Mouse (Mus musculus) heart, adult 2 months (tissue): Measurements from ENCODE around the gene Fer. TPM values are rescaled to one million over a fixed set of nuclear protein-coding genes. Genes with fewer than 3 reads are reported as not detected.

Experiments used
- DNase-seq, 2 experiments: peaks; one replicate each; pipeline ENCODE4 v3.0.0; 2021
- H3K27ac ChIP-seq: fragments of 200-600 bp; 2 replicates; pipeline ENCODE4 v1.8.1; 2022
- H3K27me3 ChIP-seq: fragments of 200-500 bp; 2 replicates; pipeline ENCODE4 v1.6.1; 2012; ENCODE audit warnings: mild to moderate bottlenecking, low read length, inconsistent platforms, mixed read lengths; ENCODE audit not compliant: control insufficient read depth, insufficient read depth
- H3K36me3 ChIP-seq: fragments of 200-500 bp; 2 replicates; pipeline ENCODE4 v1.6.1; 2012; ENCODE audit warnings: low read length, inconsistent platforms; ENCODE audit not compliant: control insufficient read depth, insufficient read depth
- H3K4me1 ChIP-seq: fragments of 200-500 bp; 2 replicates; pipeline ENCODE4 v1.6.1; 2011; ENCODE audit warnings: low read length; ENCODE audit not compliant: control insufficient read depth, insufficient read depth
- H3K4me3 ChIP-seq: fragments of 200-600 bp; 2 replicates; pipeline ENCODE4 v1.8.1; 2022
- H3K79me2 ChIP-seq: fragments of 200-500 bp; replicated peaks from 2 replicates; pipeline ENCODE4 v1.6.1; 2012; ENCODE audit warnings: mild to moderate bottlenecking, inconsistent platforms, low read length, moderate library complexity, mixed read lengths; ENCODE audit not compliant: control insufficient read depth, insufficient read depth
- H3K9ac ChIP-seq: fragments of 200-500 bp; 2 replicates; pipeline ENCODE4 v1.6.1; 2012; ENCODE audit warnings: low read depth, mild to moderate bottlenecking, control low read depth, inconsistent platforms, low read length, mixed read lengths
- CTCF ChIP-seq: fragments of 200-600 bp; IDR thresholded peaks from 2 replicates; pipeline ENCODE4 v1.8.1; 2022; ENCODE audit warnings: antibody characterized with exemption, mild to moderate bottlenecking, moderate library complexity
- EP300 ChIP-seq: fragments of 200-500 bp; IDR thresholded peaks from 2 replicates; pipeline ENCODE4 v1.6.1; 2011; ENCODE audit warnings: low read depth, low read length, control low read depth; ENCODE audit not compliant: insufficient read depth
- POLR2A ChIP-seq: fragments of 200-500 bp; IDR thresholded peaks from 2 replicates; pipeline ENCODE4 v1.6.1; 2011; ENCODE audit warnings: mild to moderate bottlenecking, low read depth, low read length, control low read depth; ENCODE audit not compliant: insufficient read depth
- WGBS: fragments of 180-500 bp; shearing (Covaris S2); methylation state at CpG from one replicate; pipeline ENCODE4 v1.1.7; 2018; 5-methylcytosine and 5-hydroxymethylcytosine counted together
- intact Hi-C: fragments of 180-260 bp; cut with DNase I; formaldehyde crosslinking; loops from one replicate; pipeline ENCODE4 v1.15.1; 2025
- polyA plus RNA-seq: library from polyadenylated mRNA; depleted of rRNA; stranded (reverse); fragments of >200 nt; gene quantifications from 2 replicates; pipeline ENCODE4 v1.2.3, GENCODE M21; 2012; rRNA removed
- total RNA-seq, 2 experiments: library from RNA; stranded (reverse); gene quantifications; 2 replicates each; pipeline ENCODE4 v1.2.3; 2021

The Fer gene
- total and polyA plus RNA-seq, 3 experiments, result 3.9 to 19.8 (median 19.4) TPM

- 91% methylated on average over 2 of the region's 2 CpGs for WGBS
- H3K36me3 ChIP-seq, result no peaks in the 10 kb centered on the region
- intact Hi-C loops, result no loop called here
- no peaks in the 10 kb centered on the region for H3K4me1 ChIP-seq
- no peaks in the 10 kb centered on the region for H3K27me3 ChIP-seq
- H3K27ac ChIP-seq, result no peak overlapping the region
- no peak for DNase-seq
- H3K4me3 ChIP-seq, result no peak overlapping the region
- H3K9ac ChIP-seq, result no peak overlapping the region
- TF ChIP-seq EP300 (no peak), CTCF (no peak), POLR2A (no peak)
- H3K79me2 ChIP-seq, result no peaks in the 10 kb centered on the region
These were observed 309.6 kb downstream of the Fer start for GRCm38 (mm10) chr17:64172474-64172873.

GRCm38 (mm10) chr17:64180546-64180945, 317.7 kb downstream of the Fer start:
- no peak for DNase-seq
- 73% methylated on average over 5 of the region's 5 CpGs for WGBS

GRCm38 (mm10) chr17:64181291-64181690, 318.4 kb downstream of the Fer start:
- Histone ChIP-seq H3K27ac (no peak overlapping the region), H3K27me3 (no peaks in the 10 kb centered on the region), H3K9ac (no peak overlapping the region), H3K4me1 (no peaks in the 10 kb centered on the region), H3K36me3 (no peaks in the 10 kb centered on the region), H3K79me2 (no peaks in the 10 kb centered on the region), H3K4me3 (no peak overlapping the region)
- intact Hi-C loops, result no loop called here
- WGBS, result 49% methylated on average over 3 of the region's 3 CpGs
- TF ChIP-seq CTCF (no peak), EP300 (no peak), POLR2A (no peak)
- DNase-seq, result no peak

More at GRCm38 (mm10) chr17:64180546-64180945, 317.7 kb downstream of the Fer start:
- Histone ChIP-seq H3K4me3 (no peak overlapping the region), H3K27me3 (no peaks in the 10 kb centered on the region), H3K27ac (no peak overlapping the region), H3K79me2 (no peaks in the 10 kb centered on the region), H3K9ac (no peak overlapping the region), H3K36me3 (no peaks in the 10 kb centered on the region), H3K4me1 (no peaks in the 10 kb centered on the region)
- intact Hi-C loops, result no loop called here
- TF ChIP-seq CTCF (no peak), EP300 (no peak), POLR2A (no peak)

DNA sequence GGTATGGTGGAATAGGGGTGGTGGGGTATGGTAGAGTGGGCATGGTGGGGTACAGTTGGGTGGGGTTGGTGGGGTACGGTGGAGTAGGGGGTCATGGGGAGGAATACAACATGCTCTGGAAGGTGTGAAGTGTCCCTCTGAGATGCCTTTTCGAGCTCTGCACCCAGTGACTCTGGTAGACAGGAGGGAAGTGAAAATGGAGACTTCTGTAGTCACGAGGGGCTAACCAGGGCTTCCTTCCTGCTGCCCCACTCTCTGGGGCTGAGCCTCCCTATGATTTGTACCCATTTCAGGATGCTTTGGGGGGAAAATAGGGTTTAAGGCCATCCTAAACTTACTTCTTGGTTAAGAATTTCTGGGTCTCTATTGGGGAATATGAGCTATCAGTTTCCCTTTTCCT, 319.7 kb downstream of the Fer start:
- Histone ChIP-seq H3K79me2 (no peaks in the 10 kb centered on the region), H3K4me3 (no peak overlapping the region), H3K9ac (no peak overlapping the region), H3K27ac (no peak overlapping the region), H3K36me3 (no peaks in the 10 kb centered on the region), H3K27me3 (no peaks in the 10 kb centered on the region), H3K4me1 (no peaks in the 10 kb centered on the region)
- no peak for TF ChIP-seq POLR2A
- TF ChIP-seq EP300, result no peak
- no peak for TF ChIP-seq CTCF
- intact Hi-C loops, result no loop called here
- 86% methylated on average over 3 of the region's 3 CpGs for WGBS
- no peak for DNase-seq

DNA sequence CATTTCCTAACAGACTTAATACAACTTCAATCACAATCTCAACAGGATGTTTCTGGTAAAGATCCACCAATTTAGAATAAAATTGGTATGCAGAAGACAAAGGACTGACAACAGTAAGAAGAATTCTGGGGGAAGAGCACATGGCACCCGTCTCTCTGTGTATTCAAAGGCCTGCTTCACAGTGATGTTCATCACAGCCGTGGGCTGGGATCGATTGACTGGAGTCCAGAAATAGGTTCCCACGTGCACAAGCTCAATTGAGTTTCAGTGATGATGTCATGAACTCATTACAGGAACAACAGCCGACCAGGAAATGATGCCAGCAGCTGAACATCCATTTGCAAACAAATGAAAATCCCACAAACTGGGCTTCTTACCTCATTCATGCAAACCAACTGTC, 320.3 kb downstream of the Fer start:
- no peak for DNase-seq
- Histone ChIP-seq H3K27ac (no peak overlapping the region), H3K4me1 (no peaks in the 10 kb centered on the region), H3K36me3 (no peaks in the 10 kb centered on the region), H3K79me2 (no peaks in the 10 kb centered on the region), H3K4me3 (no peak overlapping the region), H3K9ac (no peak overlapping the region), H3K27me3 (no peaks in the 10 kb centered on the region)
- TF ChIP-seq EP300, result no peak
- TF ChIP-seq CTCF, result no peak
- no peak for TF ChIP-seq POLR2A
- intact Hi-C loops, result no loop called here
- 27% methylated on average over 5 of the region's 5 CpGs for WGBS

Other genes with a start within 250 kb of the Fer start
- gene A930002H24Rik, start 729 bp downstream of the Fer start, total RNA-seq, result not detected
- 0.98 TPM in 1 of 2 replicates, not detected in the other for gene A930002H24Rik, start 729 bp downstream of the Fer start, polyA plus RNA-seq